Mouse (Mus musculus): Measurements from ENCODE around the gene Trim24. TPM values are rescaled to one million over a fixed set of nuclear protein-coding genes. Genes with fewer than 3 reads are reported as not detected.
"Not testable (repeated sequence)": the region's sequence is repeated elsewhere in the genome, so short reads cannot be mapped to it uniquely, and the experiment has no call there.

The Trim24 gene
- total and polyA plus RNA-seq, 2 experiments from 2014 or later, result 13.2 to 48.4 TPM

GRCm38 (mm10) chr6:37829631-37830030 lies 41.0 kb upstream of the Trim24 start:
- no peak for DNase-seq (ENCODE audit: low spot score)
- no peak for ATAC-seq
- Histone ChIP-seq H3K4me1 (ENCODE audit: insufficient read depth, low read length) (no peaks in the 10 kb centered on the region), H3K4me3 (ENCODE audit: low read length) (no peak overlapping the region), H3K27ac (no peak overlapping the region), H3K27me3 (ENCODE audit: insufficient read depth, low read length) (no peaks in the 10 kb centered on the region), H3K36me3 (ENCODE audit: insufficient read depth, low read length) (no peaks in the 10 kb centered on the region), H3K9me3 (ENCODE audit: low read length) (no peaks in the 10 kb centered on the region), H3K4me2 (ENCODE audit: low read depth, low read length) (no peak overlapping the region), H3K9ac (replicated peaks; ENCODE audit: low read length) (no peak overlapping the region)
- no peak for TF ChIP-seq CTCF (IDR thresholded peaks at IDR 0.05; ENCODE audit: low read depth)

GRCm38 (mm10) chr6:37833691-37834090 lies 36.9 kb upstream of the Trim24 start:
- DNase-seq (ENCODE audit: low spot score) (no peak), ATAC-seq (no peak)
- TF ChIP-seq CTCF (IDR thresholded peaks at IDR 0.05; ENCODE audit: low read depth), result no peak
- Histone ChIP-seq H3K4me3 (ENCODE audit: low read length) (no peak overlapping the region), H3K4me2 (ENCODE audit: low read depth, low read length) (no peak overlapping the region), H3K9ac (replicated peaks; ENCODE audit: low read length) (no peak overlapping the region), H3K27ac (no peak overlapping the region), H3K9me3 (ENCODE audit: low read length) (no peaks in the 10 kb centered on the region), H3K36me3 (ENCODE audit: insufficient read depth, low read length) (no peaks in the 10 kb centered on the region), H3K27me3 (ENCODE audit: insufficient read depth, low read length) (no peaks in the 10 kb centered on the region), H3K4me1 (ENCODE audit: insufficient read depth, low read length) (no peaks in the 10 kb centered on the region)
- WGBS, result 94% methylated on average over 1 of the region's 1 CpGs

GRCm38 (mm10) chr6:37836951-37837565 lies 33.6 kb upstream of the Trim24 start:
- WGBS, result 92% methylated on average over 2 of the region's 2 CpGs
- H3K9me3 ChIP-seq (ENCODE audit: low read length); H3K27ac ChIP-seq; H3K4me2 ChIP-seq (ENCODE audit: low read depth, low read length); H3K27me3 ChIP-seq (ENCODE audit: insufficient read depth, low read length); H3K9ac ChIP-seq (replicated peaks; ENCODE audit: low read length); H3K4me3 ChIP-seq (ENCODE audit: low read length); DNase-seq (ENCODE audit: low spot score); ATAC-seq; H3K36me3 ChIP-seq (ENCODE audit: insufficient read depth, low read length); H3K4me1 ChIP-seq (ENCODE audit: insufficient read depth, low read length): not testable (repeated sequence)

- Histone ChIP-seq H3K4me1 (ENCODE audit: insufficient read depth, low read length) (no peaks in the 10 kb centered on the region), H3K9me3 (ENCODE audit: low read length) (no peaks in the 10 kb centered on the region), H3K27ac (no peak overlapping the region), H3K9ac (replicated peaks; ENCODE audit: low read length) (no peak overlapping the region), H3K4me3 (ENCODE audit: low read length) (no peak overlapping the region), H3K27me3 (ENCODE audit: insufficient read depth, low read length) (no peaks in the 10 kb centered on the region), H3K4me2 (ENCODE audit: low read depth, low read length) (no peak overlapping the region), H3K36me3 (ENCODE audit: insufficient read depth, low read length) (no peaks in the 10 kb centered on the region)
- DNase-seq (ENCODE audit: low spot score), result no peak
- ATAC-seq, result no peak
- no peak for TF ChIP-seq CTCF (IDR thresholded peaks at IDR 0.05; ENCODE audit: low read depth)
- 88% methylated on average over 5 of the region's 5 CpGs for WGBS
These were observed 27.6 kb upstream of the Trim24 start for GRCm38 (mm10) chr6:37842779-37843605.

- TF ChIP-seq CTCF (IDR thresholded peaks at IDR 0.05; ENCODE audit: low read depth), result no peak
- no peak for ATAC-seq
- WGBS, result 91% methylated on average over 8 of the region's 8 CpGs
- DNase-seq (ENCODE audit: low spot score), result no peak
- Histone ChIP-seq H3K27me3 (ENCODE audit: insufficient read depth, low read length) (no peaks in the 10 kb centered on the region), H3K27ac (no peak overlapping the region), H3K4me3 (ENCODE audit: low read length) (no peak overlapping the region), H3K4me1 (ENCODE audit: insufficient read depth, low read length) (no peaks in the 10 kb centered on the region), H3K4me2 (ENCODE audit: low read depth, low read length) (no peak overlapping the region), H3K9me3 (ENCODE audit: low read length) (peaks cover 3% of the 10 kb centered on the region; the same call in 1 of the 2 replicates), H3K36me3 (ENCODE audit: insufficient read depth, low read length) (no peaks in the 10 kb centered on the region), H3K9ac (replicated peaks; ENCODE audit: low read length) (no peak overlapping the region)
These were observed 26.9 kb upstream of the Trim24 start for GRCm38 (mm10) chr6:37843647-37844273.

- not testable (repeated sequence) for H3K36me3 ChIP-seq (ENCODE audit: insufficient read depth, low read length); H3K4me3 ChIP-seq (ENCODE audit: low read length); ATAC-seq; H3K27me3 ChIP-seq (ENCODE audit: insufficient read depth, low read length); DNase-seq (ENCODE audit: low spot score); H3K27ac ChIP-seq; H3K4me1 ChIP-seq (ENCODE audit: insufficient read depth, low read length); H3K9me3 ChIP-seq (ENCODE audit: low read length); H3K4me2 ChIP-seq (ENCODE audit: low read depth, low read length); H3K9ac ChIP-seq (replicated peaks; ENCODE audit: low read length)
- WGBS, result 86% methylated on average over 6 of the region's 6 CpGs
These were observed 25.7 kb upstream of the Trim24 start for GRCm38 (mm10) chr6:37844947-37845346.

- not testable (repeated sequence) for H3K4me1 ChIP-seq (ENCODE audit: insufficient read depth, low read length); H3K27ac ChIP-seq; ATAC-seq; H3K27me3 ChIP-seq (ENCODE audit: insufficient read depth, low read length); H3K9ac ChIP-seq (replicated peaks; ENCODE audit: low read length); H3K4me3 ChIP-seq (ENCODE audit: low read length); DNase-seq (ENCODE audit: low spot score); H3K4me2 ChIP-seq (ENCODE audit: low read depth, low read length); H3K9me3 ChIP-seq (ENCODE audit: low read length); H3K36me3 ChIP-seq (ENCODE audit: insufficient read depth, low read length)
- WGBS, result 79% methylated on average over 4 of the region's 4 CpGs
These were observed 23.1 kb upstream of the Trim24 start for GRCm38 (mm10) chr6:37847531-37847930.
